Mouse (Mus musculus) urinary bladder, postnatal 36 days (tissue): ENCODE results near the gene Calr.

ENCODE experiments used
- DNase-seq, 2 experiments: peaks; one replicate each; pipeline ENCODE4 v3.0.0; 2022; ENCODE audit warnings: low spot score in 2 of 2, mixed read lengths in 1 of 2

Calr gene

DNA sequence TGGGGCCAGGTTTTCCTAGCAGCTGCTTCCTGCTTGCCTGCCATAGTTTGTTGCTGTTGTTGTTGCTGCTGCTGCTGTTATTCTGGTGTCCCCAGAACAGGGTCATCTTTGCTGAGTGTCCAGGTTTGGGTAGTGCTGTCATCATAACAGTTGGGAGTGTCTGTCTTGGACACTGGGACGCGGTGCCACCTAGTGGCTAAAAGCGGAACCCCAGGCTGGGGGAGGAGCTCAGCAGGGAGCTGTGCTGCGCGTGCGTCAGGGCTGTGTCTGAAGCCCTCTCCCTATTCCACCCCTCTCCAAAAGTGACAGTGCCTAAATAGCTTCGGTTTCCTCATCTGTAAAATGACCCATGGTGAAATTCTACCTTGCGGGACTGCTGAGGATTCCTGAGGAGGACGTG is 31.2 kb downstream of the Calr start:
- DNase-seq = peak; percentile 93

DNA sequence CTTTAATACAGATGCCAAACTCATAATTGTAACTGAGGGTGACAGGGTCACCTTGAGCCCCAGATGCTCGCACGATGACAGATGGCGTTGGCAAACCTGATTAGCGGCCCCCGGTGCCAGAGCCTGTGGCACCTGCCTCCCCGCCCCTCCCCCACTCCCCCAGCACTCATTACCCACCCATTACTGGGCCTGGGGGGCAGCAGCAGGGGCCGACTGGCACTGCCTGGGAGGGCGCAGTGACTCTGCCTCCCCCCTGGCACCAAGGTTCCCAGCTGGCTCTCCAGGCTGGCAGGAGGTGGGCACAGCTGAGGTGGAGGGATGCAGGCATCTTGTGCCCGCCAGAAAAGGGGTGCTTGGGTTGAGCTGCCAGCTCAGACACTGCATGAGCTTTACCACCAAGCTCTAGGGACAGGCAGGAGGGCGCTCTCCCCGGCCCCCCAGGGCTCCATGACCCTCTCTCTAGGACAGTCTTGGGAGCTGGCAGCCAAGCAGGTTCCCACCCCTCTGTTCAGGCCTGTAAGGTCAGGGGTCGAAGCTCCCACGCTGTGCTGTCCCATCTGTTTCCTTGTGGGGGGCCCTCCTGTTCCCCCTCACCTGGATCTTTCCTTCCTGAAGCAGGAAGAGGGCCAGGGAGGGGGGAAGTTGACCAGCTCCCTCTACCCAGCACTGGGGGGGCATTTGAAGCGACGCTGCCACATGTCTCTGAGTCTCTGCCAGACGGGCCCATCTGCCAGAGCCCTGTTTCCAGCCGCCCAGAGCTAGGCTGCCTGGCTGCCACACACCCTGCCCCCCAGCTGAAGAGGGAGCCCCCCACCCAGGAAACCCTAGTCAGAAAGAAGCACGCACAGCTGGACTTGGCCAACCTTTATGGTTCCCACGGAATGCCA is 31.9 kb downstream of the Calr start:
- DNase-seq = no peak

DNA sequence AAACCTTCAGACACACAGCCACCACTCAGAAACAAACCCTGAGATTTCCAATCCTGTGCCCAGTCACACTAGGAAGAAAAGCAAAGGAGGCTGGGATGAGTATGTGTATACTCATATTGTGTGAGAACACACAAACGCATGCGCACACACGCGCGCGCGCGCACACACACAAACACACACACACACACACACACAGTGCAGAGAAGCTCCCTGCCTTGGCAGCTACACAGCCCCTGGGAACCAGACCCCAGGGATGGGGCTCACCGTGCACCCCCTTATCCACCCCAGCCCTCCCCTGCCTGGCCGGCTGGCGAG is 32.5 kb downstream of the Calr start:
- DNase-seq = no peak

DNA sequence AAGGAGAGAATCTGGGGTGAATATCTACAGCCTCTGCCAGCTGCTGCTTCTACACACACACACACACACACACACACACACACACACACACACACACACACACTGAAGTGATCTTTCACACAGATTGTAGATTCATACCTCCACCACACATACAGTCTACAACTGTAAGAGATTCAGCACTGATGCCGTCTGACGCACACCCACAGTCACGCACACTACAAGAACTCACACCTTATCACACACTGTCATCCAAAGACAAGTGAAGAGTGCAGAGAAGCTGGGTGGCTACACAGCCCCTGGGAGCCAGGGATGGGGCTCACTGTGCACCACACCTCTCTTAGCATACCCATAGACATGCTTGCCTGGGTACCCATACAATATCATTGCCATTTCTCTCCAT is 32.9 kb downstream of the Calr start:
- no peak for DNase-seq

DNA sequence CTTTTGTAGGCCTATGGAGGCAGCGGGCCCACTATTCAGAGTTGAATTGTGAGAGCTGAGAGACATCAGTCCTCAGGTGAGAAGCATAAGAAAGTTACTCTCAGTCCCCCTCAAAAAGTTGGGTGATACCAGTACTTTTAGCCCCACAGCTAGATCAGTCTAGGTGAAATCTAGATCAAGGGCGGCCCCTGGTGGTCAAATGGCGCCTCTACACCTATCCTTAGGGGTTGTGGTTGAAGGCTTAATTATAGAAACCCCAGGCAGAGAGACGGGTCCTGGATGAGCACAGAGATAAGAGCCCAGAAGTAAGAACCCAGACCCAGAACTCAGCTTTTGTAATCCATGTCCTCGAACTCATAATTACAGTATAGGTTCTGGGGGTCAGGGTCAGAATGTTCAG is 33.7 kb downstream of the Calr start:
- DNase-seq = peak; percentile 75 to 80

DNA sequence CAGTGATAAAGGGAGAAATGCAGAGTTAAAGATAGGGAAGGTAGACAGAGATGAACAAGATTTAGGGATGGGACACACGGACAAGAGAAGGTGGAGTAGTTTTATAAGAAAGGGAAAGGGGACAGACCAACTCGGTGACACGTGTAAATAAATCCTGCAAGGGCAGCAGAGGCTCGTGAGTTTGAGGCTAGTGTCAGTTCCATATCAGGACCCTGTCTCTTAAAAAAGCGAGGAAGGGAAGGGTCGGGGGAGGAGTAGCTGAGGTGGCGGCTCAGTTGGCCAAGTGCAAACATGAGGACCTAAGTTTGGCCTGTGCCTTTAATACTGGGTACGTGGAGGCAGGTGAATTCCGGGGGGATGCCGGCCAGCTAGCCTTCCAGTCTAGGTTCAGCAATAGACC is 35.4 kb downstream of the Calr start:
- DNase-seq = no peak

DNA sequence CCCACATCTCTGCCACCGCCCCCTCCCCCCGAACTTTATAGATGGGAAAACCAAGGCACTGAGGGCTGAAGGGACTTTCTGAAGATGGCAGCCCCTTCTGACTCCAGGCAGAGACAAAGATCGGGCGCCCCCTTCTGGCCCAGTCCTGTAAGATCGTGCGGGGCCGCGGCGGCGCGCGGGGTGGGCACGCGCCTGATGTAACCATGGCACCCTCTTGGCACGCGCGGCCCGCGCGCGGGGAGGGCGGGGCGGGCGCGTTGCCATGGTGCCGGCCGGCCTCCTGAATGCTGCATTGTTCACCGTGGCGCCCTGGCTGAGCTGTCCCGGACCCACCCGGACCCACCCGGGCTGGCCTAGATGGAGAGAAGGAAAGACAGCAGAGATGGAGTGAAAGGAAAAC is 35.8 kb downstream of the Calr start:
- DNase-seq = peak; percentile 87 to 91

DNA sequence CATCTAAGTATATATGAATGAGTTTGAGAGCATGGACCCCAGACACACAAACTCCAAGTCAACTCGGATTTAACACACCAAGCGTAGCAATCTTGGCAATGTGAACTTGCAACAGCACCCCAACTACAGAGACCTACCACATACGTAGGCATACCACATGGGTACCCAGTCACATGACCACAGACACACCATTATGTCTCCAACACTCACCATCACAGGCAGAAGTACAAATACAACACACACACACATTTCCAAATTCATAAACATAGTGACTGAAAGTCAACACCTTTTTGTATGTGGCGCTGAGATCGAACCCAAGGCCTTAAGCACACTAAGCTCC is 36.8 kb downstream of the Calr start:
- DNase-seq = no peak

DNA sequence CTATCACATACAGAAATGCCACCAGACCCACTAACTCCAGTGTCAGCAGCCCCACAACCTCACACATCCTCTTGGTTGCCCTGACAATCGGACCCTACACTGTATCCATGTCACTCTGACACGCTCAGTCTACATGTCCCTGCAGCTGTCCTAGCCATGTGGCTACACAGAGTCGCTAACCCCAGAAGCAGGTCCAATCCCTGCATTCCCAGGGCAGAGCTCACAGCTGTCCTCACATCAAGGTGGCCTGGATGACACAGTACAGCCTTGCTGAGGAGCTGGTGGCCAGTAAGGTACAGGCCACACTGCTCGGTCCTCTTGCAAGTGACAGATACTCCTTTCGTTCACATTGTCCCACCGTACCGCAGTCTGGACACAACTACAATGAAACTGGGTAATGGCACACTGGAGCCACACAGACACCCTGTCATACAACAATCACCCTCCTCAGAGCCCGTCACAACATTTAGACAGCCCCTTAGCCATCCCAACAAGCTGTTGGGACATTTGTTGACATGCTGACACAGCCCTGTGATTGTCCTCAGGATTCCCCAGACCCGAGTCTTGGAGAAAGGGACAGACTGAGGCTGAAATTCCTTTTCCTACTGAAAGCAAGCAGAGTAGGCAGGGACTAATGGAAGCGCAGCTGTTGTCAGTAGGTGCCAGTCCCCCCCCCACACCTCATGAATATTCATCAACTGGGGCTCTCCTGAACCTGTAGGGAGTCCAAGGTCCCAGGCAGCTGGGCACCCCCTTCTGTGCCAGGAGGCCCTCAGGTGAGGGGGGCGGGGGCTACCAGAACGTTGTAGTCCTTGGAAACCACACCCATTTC is 37.4 kb downstream of the Calr start:
- DNase-seq = no peak

DNA sequence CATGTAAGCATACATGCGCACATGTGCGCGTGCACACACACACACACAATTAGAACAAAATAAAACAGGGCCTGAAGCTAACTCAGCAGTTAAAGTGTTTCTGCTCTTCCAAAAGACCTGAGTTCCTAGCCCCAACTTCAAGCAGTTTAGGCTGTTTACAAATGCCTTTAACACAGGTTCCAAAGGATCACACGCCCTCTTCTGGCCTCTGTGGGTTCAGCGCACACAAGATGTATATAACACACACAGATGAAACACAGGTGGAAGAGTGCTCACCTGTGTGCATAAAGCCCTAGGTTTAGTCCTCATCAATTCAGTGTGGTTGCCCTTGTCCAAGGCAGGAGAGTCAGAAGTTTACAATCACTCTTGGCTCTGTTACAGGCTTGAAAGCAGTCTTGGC is 40.7 kb downstream of the Calr start:
- no peak for DNase-seq

DNA sequence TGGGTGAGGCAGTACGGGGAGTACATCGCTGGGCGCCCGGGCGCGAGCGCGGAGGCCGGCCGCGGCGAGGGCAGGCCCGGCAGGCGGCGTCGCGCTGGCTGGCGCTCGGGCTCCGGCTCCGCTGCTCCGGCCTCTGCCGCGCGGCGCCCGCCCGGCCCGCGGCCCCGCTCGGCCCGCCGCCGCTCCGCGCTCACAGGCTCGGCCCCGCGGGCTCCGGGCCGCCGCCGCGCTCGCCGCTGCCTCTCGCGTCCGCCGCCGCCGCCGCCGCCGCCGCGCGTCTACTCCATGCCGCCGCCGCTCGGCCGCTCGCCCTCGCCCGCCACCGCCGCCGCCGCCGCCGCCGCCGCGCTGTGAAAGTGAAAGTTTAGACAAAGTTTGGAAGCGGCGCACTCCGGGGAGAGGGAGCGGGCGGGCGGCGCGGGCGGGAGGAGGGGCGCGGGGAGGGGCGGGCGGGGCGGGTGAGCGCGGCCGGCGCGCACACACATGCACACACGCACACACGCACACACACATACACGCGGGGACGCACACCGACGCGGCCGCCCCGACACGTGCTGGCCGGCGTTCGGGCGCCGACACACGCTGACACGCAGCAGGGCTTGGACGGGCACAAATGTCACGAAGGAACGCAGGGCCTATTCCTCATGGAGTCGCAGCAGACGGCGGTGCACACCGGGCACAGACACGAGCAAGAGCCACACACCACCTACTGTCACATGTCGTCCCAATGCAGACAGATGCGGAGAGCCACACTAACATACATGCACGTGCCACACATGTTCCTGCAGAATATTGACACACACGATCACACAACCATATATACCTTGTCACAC is 46.5 kb downstream of the Calr start, which contains the start of gene Nfix:
TSS of gene Nfix (minus strand) at position 346 of the 833 bp plus-strand sequence.
- DNase-seq = peak in 1 of 2 experiments; percentile 67

DNA sequence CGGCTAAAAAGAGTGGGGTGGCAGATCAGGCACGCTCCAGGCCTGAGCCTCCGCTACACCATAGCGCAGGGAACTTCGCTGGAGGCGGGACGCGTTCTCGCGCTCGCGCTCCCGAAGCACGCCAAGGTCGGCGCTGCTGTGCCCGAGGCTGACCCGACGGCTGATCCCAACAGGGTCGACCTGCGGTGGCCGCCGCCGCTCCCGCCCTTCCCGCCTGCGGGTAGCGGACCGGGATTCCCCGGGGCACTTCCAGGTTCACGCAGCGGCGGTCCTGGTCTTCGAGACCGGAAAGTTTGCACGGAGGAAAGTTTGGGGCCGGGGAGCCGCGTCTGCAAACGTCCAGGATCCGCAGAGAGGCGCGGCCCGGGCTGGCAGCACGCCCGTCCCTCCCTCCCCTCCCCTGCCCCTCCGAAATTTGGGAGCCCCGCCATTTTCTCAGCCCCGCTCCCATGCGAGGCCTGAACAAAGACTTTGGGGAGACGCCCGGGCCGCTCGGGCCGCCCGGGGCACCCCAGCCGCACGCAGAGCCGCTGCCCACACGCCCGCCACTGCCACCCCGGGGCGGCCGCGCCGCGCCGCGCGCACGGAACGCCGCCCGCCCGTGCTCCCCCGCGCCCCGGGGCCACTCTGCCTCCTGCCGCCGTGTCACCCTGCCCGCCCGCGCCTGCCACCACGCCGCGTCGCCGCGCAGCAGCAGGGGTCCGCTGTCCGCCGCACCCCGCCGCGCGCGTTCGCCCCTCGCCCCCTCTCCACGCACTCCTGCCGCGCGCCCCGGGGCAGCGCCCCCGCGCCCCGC is 47.4 kb downstream of the Calr start:
- DNase-seq = peak in 1 of 2 experiments; percentile 50

DNA sequence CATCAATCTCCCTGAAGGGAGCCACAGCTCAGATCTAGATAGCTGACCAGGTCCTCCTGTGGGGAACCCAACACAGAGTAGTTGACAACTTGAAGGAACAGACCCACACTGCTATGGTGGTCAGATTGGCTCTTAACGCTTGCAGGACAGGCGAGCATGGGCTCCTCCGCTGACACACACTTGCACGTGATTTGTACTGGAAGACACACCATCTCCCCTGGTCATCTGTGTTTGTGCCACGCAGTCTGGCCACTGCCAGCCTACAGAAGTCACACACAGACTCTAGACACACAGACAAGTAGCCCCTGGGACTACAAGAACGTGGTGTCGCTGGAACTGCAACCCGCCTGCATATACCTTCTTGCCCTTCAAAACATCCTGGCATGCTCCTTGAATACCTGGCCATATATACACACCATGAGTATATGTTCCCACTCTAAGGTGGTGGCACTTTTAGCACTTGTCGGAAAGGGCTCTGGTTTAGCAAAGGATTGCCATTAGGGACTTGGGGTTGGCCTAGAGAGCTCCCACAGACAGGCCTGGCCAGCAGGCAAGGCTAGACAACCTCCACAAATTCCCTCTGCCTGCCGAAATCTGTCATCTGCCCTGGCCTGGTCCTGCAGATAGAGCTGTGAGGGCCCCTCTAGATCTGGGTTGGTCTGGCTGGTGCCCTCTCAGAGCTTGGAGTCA is 48.1 kb downstream of the Calr start:
- no peak for DNase-seq

DNA sequence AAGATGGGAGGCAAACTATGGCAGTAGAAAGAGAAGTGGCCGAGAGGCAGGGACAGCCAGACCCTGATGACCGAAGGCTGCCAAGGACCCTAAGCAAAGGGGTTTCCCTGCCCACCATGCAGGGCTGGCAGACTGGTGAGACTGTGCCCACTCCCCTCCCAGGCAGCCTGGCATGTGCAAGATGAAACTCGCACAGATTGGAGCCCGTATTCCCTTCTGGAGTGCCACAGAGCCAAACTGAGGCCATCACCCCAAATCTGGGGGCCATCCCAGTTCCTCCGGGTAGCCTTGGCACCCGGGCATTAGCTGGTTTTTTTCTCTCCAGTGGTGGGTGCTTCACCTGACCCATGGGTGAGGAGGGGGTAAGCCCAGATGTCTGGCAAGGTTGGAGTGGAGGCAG is 48.8 kb downstream of the Calr start:
- DNase-seq = no peak

DNA sequence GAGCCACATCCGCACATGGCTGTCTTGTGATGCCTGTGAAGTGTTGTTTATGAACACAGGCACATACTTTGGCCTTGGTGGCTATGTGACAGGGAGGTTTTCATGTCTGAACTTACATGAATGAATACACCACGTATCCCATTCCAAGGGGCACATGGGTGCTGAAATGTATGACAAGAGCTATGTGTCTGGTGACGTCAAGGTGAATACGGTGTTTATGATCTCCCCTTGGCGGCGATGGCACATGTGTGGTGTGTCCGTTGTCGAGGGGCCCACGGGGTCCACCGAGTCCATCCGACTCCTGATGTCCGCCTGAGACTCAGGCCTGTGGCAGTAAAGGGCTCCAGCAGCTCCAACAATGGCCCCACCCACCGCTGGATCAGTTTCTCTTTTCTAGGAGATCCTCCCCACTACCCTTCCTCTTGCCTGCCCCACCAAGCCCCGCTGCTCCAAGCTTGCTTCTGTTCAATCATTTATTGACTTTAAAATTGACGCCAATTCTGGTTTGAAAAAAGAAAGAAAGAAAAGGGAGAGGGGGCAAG is 49.4 kb downstream of the Calr start:
- no peak for DNase-seq

DNA sequence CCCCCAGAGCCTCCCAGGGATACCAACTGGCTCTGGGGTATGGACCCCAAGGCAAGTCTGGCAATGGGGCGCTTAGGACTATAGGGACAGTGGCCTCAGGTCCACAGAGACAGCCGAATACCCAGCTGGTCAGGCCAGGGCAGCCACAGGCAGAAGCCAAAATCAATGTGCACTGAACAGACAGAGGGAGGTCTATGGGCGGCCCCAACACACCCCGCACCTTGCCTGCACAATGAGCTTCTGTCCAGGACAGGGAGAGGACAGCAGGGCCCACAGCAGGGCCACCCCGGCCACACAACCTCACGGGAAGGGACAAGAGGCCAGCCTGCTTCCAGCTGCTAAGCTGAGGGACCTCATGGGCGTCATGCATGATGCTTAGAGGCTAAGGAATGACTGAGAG is 52.2 kb downstream of the Calr start:
- DNase-seq = no peak

DNA sequence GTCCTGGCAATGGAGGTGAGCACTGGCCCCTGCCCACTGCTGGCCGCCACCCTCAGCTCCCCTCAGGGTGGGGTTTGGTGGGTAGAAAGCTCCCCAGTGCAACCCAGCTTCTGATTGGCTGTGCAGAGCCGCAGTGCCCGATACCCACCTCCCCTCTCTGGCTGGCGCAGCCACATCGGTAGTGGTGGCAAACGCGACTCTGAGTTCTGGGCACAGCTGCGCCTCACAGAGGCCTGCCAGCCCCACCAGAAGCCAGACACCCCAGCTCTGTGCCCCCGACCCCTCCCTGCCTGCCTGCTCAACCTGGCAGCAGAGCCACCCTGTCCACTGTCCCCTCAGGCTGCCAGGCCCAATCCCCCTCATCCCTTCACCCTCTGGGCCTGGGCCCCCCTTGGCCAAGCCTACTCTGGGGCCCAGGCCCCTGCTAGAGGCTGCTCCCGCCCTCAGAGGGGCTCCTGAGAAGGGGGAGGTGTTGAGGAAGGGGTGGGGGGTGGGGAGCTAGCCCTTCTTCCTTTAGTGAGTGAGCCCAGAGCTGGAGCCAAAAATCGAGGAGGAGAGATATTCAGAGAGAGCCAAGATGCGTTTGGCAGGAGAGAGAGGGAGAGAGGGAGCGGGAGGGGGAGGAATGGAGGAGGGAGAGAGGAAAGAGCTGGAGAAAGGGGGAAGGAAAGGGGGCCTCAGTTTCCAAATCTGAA is 52.8 kb downstream of the Calr start:
- DNase-seq = no peak

DNA sequence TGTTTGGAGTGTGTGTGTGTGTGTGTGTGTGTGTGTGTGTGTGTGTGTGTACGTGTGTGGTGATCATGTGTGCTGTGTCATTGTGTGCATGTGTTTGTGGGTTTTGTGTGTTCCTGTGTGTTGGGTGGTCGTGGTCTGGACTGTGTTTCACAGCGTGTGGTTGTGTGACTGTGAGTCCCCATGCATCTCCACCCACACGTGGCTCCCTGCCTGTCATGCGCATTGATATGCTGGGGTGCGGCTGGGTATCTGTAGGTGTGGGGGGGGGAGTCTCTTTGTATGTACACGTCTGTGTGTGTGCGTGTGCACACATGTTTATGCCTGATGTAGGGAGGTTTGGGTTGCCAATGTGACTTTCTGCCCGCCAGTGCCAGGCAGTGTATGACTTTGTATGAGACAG is 53.6 kb downstream of the Calr start:
- DNase-seq = no peak

DNA sequence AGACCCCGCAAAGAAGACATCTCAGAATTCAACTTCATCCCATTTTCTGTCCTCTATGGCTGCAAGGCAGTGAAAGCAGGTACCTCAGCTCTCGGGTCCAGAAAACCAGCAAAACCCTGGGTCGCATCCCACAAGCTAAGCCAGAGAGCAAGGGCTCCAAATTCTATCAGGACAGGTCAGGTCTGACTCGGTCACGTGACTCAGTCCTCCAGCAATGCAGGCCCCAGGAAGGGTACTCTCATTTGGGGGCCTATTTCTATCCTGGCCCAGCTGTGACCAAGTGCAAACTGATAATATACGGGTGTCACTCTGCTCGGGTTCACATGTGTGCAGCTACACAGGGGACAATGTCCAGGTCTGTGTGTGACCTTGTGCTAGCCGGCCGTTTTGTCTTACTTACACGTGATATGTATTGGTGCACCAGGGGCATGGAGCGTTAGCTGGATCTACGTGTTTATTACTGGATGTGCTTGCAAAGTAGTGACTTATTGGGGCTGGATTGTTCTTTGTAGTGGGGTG is 54.2 kb downstream of the Calr start:
- DNase-seq = no peak
